Mouse (Mus musculus) olfactory bulb, adult 2 months (tissue): ENCODE measurements around the gene Gm42878.

ENCODE experiments used
- CTCF ChIP-seq: fragments of 200-500 bp; IDR thresholded peaks from 2 replicates; pipeline ENCODE4 v1.5.1; 2012; ENCODE audit warnings: low read depth, mild to moderate bottlenecking, low read length, moderate library complexity; ENCODE audit not compliant: insufficient read depth
- POLR2A ChIP-seq: fragments of 200-500 bp; IDR thresholded peaks from 2 replicates; pipeline ENCODE4 v1.6.1; 2012; ENCODE audit warnings: mild to moderate bottlenecking, low read depth, low read length, moderate library complexity; ENCODE audit not compliant: insufficient read depth

GRCm38 (mm10) chr5:121576927-121577488, 31.7 kb upstream of the Gm42878 start:
- no peak for TF ChIP-seq CTCF
- no peak for TF ChIP-seq POLR2A
